13 mouse cellular contexts compared by ENCODE assay signal in genomic region chr17:44743780-44744179, GRCm38 (mm10). TPM values are rescaled to one million over a fixed set of nuclear protein-coding genes. Genes with fewer than 3 reads are reported as not detected.
DNase-seq lines count a peak whose midpoint lies in the region; ATAC-seq and TF ChIP-seq lines count a peak whose summit lies in the region.
"Had no signal": no experiment of that assay in that cellular context is flagged by ENCODE, and none has a peak within 500 bp of the region (broad histone marks: within the 10 kb centered on the region; RNA-seq: fewer than 3 reads in every experiment).

No protein-coding gene starts in this region.

- H3K36me3 ChIP-seq in intestine, postnatal 0 days (ENCODE audit: control insufficient read depth, insufficient read depth): no peaks in the 10 kb centered on the region
- H3K36me3 ChIP-seq in intestine, embryonic 15.5 days: no peaks in the 10 kb centered on the region
- H3K36me3 ChIP-seq: midbrain, embryonic 13.5 days; neural tube, embryonic 12.5 days had no signal

- H3K27ac ChIP-seq in intestine, postnatal 0 days (ENCODE audit: low read depth, low read length): no peak overlapping the region
- H3K27ac ChIP-seq in intestine, embryonic 15.5 days: no peak overlapping the region
- H3K27ac ChIP-seq: midbrain, embryonic 13.5 days; neural tube, embryonic 12.5 days had no signal

- TF ChIP-seq CTCF in intestine, postnatal 0 days (IDR thresholded peaks at IDR 0.05; ENCODE audit: low read depth): peak; percentile 62

- peaks cover 12% of the 10 kb centered on the region for H3K27me3 ChIP-seq in intestine, postnatal 0 days (replicated peaks; ENCODE audit: control insufficient read depth, insufficient read depth, low read length)
- peaks cover 9% of the 10 kb centered on the region for H3K27me3 ChIP-seq in intestine, embryonic 15.5 days (replicated peaks)

- no peaks in the 10 kb centered on the region for H3K9me3 ChIP-seq in intestine, postnatal 0 days (ENCODE audit: control insufficient read depth)
- H3K9me3 ChIP-seq in intestine, embryonic 15.5 days: no peaks in the 10 kb centered on the region
- H3K9me3 ChIP-seq: midbrain, embryonic 13.5 days; neural tube, embryonic 12.5 days had no signal

- no peak overlapping the region for H3K4me3 ChIP-seq in intestine, postnatal 0 days (ENCODE audit: low read depth, low read length)
- no peak overlapping the region for H3K4me3 ChIP-seq in intestine, embryonic 15.5 days (replicated peaks)
- H3K4me3 ChIP-seq: midbrain, embryonic 13.5 days; neural tube, embryonic 12.5 days had no signal

- H3K4me2 ChIP-seq in intestine, postnatal 0 days (replicated peaks; ENCODE audit: low read depth): no peak overlapping the region
- H3K4me2 ChIP-seq in intestine, embryonic 15.5 days (replicated peaks): no peak overlapping the region
- H3K4me2 ChIP-seq: midbrain, embryonic 13.5 days; neural tube, embryonic 12.5 days had no signal

- peak; percentile 33 for DNase-seq in thymus, postnatal 4 days
- no peak for DNase-seq in thymus, postnatal 14 days
- peak; percentile 62 for DNase-seq in induced T-regulatory cell, adult 2 months (ENCODE audit: low read depth)
- no peak for DNase-seq in embryo, embryonic 10.5 days (ENCODE audit: low spot score)
- DNase-seq in heart, adult 8-10 months (ENCODE audit: low spot score): no peak
- DNase-seq: kidney, postnatal 25 days; right cerebral cortex, adult 18-20 months; thymus, postnatal 25 days had no signal

- no peaks in the 10 kb centered on the region for H3K4me1 ChIP-seq in intestine, postnatal 0 days (replicated peaks; ENCODE audit: control insufficient read depth, insufficient read depth, low read length)
- H3K4me1 ChIP-seq in intestine, embryonic 15.5 days (replicated peaks): no peaks in the 10 kb centered on the region
- H3K4me1 ChIP-seq: midbrain, embryonic 13.5 days; neural tube, embryonic 12.5 days had no signal

- no peak overlapping the region for H3K9ac ChIP-seq in intestine, postnatal 0 days (ENCODE audit: low read depth, low read length)
- no peak overlapping the region for H3K9ac ChIP-seq in intestine, embryonic 15.5 days
- H3K9ac ChIP-seq: midbrain, embryonic 13.5 days; neural tube, embryonic 12.5 days had no signal

- 55% methylated on average over 3 of the region's 3 CpGs for WGBS in intestine, postnatal 0 days
- 50% methylated on average over 3 of the region's 3 CpGs for WGBS in intestine, embryonic 15.5 days

- no peak for ATAC-seq in intestine, postnatal 0 days
- no peak for ATAC-seq in intestine, embryonic 15.5 days
- ATAC-seq: hindbrain, embryonic 16.5 days; midbrain, embryonic 13.5 days had no signal

RNA-seq across cellular contexts. Expression of gene Supt3, which starts 33.2 kb away (rescaled TPM):
- polyA plus RNA-seq in intestine, postnatal 0 days (2015; fragmentation: Nextera tagmentation; extraction: Ambion mirVana): 4.9 and 5.4 TPM in 2 replicates
- polyA plus RNA-seq in intestine, embryonic 15.5 days (2015; fragmentation: Nextera tagmentation; extraction: Ambion mirVana): 17.6 and 18.6 TPM in 2 replicates
- 10 to 100 TPM; 15.4 to 18.3 (median 17.4) TPM for total RNA-seq in heart, adult 8-10 months (2022)

Comparison
In these comparisons a context has a peak if more than half of its experiments do, and no peak if none do; other contexts are left out.
1. DNase-seq: peak in thymus, postnatal 4 days (single experiment) and induced T-regulatory cell, adult 2 months (single experiment); none in thymus, postnatal 14 days (single experiment), embryo, embryonic 10.5 days (single experiment) and heart, adult 8-10 months (single experiment).